Mouse (Mus musculus) cerebellum, postnatal 14 days (tissue): ENCODE data around the gene Rad51b.

Experiments used
- DNase-seq, 2 experiments: peaks; one replicate each; pipeline ENCODE4 v3.0.0; 2021; ENCODE audit warnings: mixed read lengths in 2 of 2

The Rad51b gene

DNA sequence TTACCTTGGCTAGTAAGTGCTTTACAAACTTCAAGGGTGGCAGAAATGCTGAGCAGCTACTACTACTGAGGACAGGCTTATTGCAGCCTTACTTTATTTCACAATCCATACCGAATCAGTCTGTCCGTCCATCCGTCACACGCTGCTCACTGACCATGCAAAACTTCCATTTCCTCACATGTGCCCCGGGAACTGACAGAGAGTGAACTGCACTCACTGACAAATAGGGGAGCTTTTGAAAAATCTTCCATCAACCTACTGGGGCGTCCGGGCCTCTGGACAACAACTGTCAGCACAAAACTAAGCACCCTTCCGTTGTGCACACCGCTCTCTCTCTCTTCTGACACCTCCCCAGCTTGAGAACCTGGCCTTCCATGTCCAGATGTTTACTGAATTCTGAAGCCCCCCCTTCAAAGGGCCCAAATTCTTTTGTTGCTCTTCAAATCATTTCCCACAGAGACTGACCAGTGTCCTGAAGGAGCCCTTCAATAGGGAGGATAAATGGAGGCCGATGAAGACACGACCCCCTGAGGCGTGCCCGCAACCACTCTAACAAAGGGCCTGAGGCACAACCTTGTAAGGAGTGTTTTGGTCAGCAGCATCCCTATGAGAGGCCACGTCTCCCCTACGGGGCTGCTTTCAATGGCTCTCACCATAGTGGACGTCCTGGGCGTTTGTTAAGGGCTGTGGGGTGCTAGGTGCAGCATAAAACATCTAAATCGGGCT, 515.9 kb downstream of the Rad51b start:
- no peak for DNase-seq

DNA sequence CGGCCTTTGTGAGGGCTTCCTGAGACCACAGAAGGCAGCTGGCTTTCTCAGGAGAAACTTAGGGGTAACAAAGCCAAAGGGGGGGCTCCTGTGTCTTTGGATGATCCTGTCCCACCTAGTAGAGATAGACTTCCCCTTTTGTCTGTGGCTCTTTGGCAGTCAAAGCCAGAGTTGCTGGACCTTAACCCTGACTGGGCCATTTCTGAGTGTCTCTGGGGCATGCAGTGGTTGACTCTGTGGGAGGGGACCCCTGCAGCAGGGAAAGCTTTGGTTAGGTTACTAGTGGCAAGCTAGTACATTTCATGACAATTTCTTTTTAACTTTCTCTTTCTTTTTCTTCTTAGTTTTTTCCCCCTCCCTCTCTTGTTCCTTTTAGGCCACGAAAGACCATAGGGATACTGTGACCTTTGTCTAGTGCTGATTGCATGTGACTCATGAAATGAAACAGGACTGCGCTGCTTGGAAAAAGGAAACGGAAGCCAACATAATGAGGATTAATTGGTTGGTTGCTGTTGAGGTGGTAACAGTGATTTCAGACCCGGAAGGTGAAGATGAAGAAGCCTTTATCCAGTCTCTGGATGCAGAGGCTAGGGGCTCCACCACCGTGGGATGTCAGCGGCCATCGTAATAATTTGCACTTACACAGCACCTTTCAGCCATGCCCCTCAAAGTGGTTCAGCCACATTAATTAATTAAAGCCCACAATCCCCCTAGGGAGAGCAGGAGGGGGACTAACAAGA, 516.7 kb downstream of the Rad51b start:
- no peak for DNase-seq

DNA sequence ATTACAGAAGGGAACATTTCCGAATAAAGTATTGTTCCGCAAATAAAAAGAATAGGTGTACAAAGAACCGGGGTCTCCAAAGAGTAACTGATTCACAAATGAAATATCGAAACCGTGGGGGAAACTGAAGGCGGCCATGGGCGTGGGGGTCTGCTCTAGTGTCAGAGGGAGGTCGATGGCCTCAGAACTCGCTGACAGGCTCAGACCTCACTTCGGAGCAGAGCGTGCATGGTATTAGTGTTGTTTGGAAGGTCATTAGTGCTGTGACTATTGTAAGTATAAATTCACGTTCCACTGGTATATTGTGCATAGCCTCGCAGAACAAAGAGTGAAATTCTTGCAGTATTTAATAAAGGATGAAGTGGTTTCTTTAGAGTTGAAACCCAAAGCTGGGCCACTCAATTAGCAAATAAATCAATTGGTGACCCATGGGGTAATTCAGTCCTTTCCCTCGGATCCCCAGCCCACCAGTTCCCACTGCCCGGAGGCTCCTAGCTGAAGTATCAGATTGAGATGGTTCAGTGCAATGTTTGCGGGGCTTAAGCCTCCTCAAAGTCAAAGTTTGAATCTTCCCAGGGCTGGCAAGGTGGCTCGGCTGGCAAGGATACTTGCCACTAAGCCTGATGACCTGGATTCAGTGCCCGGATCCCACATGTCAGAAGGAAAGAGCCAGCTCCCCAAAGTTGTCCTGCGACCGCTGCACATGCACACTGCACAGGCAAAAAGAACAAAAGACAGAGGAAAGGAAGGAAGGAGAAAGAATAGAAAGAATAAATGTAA, 517.4 kb downstream of the Rad51b start:
- no peak for DNase-seq

DNA sequence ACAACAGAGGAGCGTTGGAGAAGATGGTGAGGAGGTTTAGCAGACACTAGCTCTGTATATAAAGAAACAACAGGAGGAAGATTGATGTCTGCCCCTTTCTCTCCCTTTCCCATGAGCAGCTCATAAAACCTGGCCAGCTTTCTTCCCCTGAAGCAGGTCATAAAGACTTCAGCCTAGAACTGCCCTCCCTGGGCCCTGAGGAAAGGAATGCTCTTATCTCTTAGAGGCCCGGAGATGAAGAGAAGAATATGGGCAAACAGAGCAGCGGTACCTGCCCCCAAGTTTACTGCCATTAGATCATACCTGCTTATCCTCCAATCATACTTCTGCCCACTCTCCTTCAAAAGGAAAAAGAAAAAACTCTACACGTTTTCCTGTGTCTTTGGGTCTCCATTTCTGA, 519.2 kb downstream of the Rad51b start:
- DNase-seq = no peak

DNA sequence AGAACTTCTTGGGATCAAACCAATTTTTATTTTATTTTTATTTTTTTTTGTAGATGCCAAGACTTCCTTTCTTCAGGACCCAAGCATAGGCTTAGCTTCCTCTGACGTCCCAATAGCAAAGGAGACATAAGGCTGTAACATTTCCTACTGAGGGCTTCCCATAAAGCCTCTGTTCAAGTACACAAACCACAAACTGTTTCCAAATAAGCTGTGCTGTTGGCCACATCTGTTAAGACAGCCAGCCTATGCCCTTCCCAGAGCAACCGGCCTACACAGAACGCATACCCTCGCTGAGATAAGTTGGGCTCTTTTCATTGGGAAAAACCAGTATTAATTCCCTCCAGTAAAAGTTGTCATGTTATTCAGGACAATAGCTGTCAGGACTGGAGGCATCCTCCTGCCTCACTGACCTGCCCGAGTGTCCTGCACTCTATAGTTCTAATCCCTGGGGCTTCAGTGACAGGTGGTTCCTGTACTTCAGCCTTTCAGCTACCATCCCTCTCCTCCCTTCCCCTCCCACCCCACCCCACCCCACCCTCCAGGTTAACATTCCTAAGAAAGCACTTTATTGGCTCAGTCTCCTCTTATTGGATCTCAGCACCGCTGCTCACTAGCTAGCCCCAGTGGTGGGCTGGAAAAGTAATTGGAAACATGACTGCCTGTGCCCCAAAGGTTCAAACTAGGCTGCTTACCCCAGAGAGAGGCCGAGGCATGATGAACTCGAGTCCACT, 523.3 kb downstream of the Rad51b start:
- DNase-seq = no peak

DNA sequence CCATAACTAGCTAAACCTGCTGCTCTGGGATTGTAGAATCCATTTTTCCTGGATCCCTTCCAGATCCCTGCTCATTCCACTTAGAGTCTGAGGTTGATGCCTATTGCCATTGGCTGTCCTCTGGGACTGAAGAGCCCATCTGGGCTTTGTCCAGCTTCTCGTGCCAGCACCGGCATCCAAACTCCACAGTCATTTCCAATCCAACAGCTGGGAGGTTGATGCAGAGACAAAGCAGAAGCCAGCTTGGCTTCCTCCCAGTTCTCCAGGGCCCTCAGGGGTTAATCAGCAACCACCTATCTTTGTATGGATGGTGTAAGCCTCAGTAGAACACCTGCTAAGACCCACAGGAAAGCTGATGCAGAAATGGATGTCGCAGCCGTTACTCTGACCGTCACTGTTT, 524.8 kb downstream of the Rad51b start:
- peak; percentile 62 to 73 for DNase-seq

DNA sequence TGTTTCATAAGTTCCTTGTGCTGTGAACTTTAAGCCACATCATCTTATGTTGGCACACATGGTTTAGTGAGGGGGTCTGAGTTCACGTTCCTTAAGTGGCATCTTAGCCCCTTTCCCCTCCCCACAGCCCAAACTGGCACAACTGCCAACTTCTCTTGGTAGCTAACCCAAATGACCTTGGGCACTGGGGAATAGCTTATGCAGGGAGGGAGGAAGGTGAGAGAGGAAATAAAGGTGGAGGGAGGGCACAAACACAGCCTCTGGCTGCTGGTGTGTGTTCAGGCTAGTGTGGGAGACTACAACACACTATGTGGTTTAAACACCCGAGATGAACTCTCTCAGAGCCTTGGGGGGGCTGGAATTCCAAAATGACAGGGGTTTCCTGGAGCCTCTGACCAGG, 525.3 kb downstream of the Rad51b start:
- no peak for DNase-seq

DNA sequence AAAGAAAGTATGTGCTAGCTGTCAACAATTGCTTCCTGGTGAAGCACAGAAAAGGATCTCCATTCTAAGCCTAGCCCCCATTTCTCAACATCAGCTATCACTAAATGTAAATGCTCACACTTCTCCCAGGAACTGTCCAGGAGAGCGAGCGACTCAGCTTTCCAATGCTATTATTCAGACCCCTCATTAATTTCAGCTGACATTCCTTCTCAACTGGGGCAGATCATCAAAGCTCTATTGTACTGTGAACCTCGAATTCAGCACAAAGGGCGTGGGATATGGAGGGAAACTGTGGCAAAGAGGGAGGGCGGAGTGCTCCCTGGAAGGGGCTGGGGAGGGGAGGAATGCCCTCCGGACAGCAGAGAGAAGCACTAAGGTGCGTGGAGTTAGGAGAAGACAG, 528.8 kb downstream of the Rad51b start:
- no peak for DNase-seq

DNA sequence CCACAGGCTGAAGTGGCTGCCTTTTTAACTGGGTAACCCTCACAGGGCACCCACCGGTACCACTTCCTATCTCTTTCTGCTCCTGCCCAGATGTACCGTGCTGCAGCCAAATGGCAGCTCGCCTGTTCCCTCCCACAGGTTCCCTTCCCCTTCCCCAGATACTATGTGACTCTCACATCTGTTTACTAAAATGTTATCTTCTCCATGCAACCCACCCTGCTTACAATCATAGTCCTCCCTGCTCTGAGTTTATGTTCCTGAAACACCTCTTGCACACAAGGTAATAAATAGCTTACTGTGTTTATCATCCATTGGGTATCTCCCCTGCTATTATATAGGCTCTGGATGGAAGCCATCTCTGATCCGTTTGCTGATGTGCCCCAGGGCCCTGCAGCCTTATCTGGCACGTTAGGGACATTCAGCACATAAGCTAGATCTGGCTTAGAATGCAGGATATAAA, 530.2 kb downstream of the Rad51b start:
- DNase-seq = no peak

DNA sequence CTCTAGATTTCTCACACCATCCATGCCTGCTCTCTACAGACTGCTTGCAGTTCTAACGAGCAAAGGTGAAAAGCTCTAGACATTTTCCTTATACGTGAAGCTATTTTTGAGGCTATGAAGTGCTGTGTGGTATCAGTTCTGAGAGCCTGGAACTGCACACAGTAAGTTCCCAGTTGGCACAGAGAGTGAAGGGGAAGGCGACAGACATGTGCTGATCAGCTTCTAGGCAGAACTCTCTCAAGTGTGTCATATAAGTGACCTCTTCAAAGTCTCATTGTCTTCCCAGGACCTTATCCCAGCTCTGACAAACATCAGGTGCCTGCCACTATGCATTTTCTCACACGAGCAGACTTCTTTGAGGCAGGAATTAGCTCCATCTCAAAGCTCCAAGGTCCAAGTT, 530.7 kb downstream of the Rad51b start:
- DNase-seq = no peak

DNA sequence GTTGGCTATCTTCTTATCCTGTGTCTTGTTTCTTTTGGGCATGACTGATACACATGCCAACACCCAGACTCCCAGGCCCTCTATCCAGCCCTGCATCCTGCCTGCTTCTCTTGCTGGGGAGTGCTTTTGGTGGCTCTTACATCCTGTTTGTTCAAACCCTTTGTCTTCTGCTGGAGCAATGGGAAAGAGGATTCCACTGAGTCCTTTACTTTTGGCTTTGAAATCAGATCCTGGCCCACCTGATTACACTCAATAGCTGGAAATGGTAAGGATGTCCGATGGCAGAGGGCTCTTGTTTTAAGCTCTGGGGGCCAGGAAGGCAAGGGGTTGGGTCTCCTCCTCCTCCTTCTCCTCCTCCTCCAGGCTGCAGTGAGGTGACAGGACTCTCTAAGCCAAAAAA, 533.6 kb downstream of the Rad51b start:
- no peak for DNase-seq

DNA sequence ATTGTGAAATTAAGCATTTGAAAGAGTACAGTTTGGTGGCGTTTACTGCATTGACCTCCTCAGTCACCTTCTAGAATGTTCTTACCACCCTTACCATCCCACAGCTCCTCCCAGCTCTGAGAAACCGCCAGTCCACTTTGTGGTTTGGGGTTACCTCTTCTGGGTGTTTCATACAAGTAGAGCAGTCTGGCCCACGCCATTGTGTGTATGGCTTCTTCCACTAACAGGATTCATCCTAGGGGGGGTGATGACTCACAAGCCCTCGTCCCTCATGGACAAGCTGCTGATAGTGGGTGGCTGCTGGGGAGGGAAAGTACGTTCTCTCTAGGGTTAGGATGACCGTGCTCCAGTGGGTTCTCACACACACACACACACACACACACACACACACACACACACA, 535.5 kb downstream of the Rad51b start:
- DNase-seq = no peak

DNA sequence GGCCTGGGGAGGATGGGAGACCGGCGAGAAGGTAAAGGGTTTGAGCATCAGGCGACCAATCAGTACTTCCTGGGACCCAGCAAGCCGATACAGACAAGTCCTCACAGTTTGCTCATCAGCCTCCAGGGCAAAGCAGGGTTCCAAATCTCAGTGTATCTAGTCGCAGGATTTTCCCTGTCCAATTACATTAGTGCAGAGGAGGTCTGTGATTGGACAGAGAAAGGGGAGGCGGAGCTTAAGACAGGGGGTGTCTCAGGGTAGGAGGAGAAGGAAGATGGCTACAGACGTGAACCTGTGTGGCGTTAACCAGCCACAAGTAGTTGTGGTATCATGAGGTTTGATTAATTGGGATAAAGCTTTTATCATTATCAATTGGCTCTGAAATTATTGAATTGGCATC, 538.4 kb downstream of the Rad51b start:
- DNase-seq = no peak

DNA sequence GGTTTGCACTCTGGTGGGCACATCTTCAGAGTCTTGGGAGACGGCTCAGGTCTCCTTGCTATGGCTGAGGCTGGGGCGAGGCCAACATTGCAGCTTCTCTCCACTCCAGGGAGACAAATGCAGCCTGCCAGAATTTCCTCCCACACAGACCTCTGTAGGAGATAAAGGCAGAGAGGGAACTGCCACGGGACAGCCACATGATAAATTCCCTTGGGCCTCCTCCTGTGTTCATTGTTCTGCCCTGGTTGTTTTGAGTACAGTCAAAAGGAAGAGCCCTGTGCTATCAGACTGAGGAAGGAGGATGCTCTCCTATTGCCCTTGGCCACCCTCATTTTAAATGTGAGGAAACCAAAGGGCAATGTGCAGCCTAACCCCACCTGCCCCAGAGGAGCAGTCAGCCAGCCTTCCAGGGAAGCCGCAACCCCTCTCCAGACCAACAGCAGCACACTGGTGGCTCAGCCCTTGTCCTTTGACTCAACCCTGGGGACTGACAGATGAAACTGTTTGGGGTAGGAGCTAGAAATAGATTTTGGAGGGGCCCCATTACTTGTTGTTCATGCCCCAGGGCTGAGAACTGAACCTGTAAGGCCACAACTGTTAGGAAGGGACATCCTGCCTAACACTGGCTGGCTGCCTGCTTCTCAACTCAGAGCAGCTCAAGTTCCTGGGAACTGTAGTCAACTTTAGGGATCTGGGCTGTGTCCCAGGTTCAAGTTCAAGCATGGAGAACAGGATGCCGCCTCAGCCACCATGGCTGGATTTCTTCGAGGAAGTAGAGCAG, 541.3 kb downstream of the Rad51b start:
- DNase-seq = no peak

DNA sequence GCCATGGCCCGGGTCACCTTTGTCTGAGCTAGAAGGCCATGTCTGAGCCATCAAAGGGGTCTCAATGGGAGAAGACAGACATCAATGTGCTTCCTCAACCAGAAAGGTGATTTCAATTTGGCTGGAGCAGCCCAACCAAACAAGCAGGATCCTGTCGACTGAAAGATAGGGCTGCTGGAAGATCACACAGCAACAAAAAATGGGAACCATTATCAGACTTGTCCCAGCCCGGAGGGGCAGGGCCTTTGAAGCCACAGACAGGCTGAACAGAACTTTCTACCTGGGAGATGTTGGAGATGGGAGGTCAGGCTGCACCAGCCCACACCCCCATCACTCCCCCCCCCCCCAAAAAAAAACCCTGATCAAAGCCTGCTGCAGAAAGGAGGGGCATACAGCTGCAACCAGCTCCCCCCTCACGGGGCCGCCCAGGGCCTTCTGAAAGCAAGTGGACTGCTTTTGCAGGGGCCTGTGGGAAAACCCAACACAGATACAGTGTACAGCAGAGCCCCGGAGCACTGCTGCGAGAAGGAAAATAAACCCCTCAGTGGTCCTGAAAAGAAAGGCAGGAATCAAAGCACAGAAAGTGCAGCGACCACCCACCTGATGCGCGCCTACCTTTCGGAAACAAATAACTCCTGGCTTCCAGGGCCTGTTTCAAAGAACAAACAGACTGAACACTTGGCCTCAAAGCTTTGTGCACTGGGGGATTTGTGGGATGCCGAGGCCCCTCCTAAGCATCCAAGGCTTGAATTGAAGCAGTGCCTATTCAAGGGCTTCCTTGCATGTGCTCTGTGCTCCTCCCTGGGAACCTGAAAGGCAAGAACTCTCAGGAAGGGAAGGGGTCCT, 542.2 kb downstream of the Rad51b start:
- DNase-seq = no peak

DNA sequence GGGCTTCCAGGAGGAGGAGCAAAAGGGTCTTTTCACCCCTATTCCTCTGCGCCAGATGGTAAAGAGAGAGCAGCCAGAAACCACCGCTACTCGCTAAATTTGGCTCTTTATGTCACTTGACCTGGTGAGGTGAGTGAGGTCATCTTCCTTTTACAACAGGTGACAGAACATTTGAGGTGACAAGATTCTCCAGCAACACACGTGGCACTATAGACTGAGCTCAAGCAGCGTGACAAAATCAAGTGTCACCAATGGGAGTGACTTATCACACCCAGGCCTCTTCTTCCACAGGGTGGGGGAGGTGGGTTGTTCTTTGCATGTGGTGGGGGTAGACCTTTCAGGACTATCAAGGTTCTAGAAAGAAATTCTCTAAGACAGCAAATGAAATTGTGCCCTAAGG, 543.4 kb downstream of the Rad51b start:
- DNase-seq = no peak

DNA sequence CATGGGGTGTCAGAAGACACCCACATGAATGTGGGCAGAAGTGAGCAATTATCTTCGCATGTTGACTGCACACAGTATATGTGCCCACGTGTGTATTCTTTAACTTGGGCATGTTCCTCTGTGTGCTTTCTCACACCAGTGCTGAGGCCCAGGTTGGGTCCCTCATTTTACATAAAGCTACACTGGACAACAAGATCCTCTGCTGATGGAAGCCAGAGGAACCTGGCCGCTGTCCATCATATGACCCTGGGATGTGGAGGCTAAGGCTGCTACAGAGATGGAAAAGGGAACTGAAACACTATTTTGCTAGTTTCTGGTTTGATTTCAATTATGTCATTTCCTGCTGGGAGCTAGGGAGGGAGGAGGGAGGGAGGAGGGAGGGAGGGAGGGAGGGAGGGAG, 544.2 kb downstream of the Rad51b start:
- DNase-seq = no peak

DNA sequence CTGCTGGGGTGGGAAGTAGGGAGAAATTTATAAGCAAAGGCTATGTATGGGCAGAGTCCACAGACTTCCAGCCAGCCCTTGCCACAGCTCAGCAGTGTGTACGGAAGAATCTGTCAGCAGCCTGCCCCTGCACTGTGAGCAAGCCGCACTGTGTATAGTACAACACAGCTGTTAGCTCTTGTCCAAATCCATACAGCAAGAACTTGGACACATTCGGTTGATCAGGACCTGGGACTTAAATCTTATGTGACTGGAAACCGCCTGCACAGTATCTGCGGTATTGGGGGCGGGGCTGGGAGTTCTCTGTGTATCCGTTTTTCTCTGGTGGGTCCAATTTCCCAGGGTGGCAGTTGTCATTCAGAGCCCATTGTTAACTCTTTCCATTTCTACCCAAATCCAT, 545.2 kb downstream of the Rad51b start:
- DNase-seq = no peak

DNA sequence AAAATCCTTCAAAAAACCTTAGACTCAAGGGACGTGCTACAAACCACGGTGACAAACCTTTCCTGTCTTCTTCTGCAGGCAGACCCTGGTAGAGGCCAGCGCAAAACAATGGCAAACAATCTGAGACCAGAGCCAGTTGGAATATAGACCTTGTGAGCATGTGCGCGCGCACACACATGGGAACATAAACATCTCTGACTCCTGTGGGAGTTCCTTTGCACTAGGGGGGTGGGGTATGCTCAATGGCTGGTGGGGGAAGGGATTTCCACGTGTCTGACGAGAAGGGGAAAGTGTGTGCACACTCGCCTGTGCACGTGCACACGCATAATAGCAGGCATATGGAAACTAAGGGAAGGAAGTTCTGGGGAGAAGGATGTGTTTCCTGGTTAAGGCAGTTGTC, 545.9 kb downstream of the Rad51b start:
- DNase-seq = no peak

DNA sequence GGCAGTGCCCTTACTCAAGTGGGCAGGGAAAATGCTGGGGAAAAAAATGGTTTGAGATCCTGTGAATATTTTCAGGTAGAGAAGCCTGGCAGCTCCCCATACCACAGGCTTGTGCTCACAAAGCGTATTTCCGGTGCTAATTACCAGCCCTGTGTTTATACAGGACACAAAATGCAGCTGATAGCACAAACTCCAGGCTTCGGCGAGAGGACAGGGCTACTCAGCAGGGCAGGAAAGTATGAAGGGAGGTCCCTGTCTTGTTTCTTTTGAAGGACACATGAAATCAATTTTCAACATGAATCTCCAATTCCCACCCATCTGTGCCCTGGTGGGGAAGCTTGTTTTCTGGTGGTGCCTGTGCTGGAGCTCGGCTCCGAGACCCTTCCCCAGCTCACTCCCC, 546.4 kb downstream of the Rad51b start:
- no peak for DNase-seq
